Mouse (Mus musculus): ENCODE results near the gene Gm21775. TPM values are rescaled to one million over a fixed set of nuclear protein-coding genes. Genes with fewer than 3 reads are reported as not detected.
"Not testable (repeated sequence)": the region's sequence is repeated elsewhere in the genome, so short reads cannot be mapped to it uniquely, and the experiment has no call there.

The Gm21775 gene
- not detected in 2 replicates for polyA plus RNA-seq (2012; rRNA removed)

GRCm38 (mm10) chrY:10553153-10553552, at the start of gene Gm21775:
Gm21775 (plus strand) TSS chrY:10553453.
- not testable (repeated sequence) for DNase-seq (ENCODE audit: low read depth)

DNA sequence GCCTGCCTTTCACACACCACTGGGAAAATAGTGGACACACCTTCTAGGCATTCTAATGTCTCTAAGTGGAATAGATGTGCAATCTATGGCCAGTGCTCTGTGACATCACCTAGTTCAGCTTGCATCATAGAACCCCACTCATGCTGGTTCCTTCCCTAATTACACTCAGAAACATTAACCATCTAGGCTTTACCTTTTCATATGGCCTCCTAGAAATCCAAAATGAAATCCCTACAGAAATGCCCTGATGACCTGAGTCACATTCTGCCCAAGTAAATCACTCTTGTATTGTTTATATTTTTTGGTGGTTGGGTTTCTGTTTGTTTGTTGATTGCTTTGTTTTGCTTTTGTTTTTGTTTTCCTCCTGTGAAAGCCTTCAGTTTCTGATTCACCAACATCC, 17.3 kb upstream of the Gm21775 start, which contains the start of gene Gm20737:
Gene Gm20737, minus strand, starts transcription at position 101 of the 400 bp plus-strand sequence.
- not testable (repeated sequence) for DNase-seq (ENCODE audit: low read depth)

Other genes with a start within 250 kb of the Gm21775 start
- gene Gm20834, start 228.9 kb upstream of the Gm21775 start, polyA plus RNA-seq (2012; rRNA removed): not detected in 2 replicates
- gene Gm28510, start 140.7 kb upstream of the Gm21775 start, polyA plus RNA-seq (2012; rRNA removed): not detected in 2 replicates
- gene Gm20737, start 17.4 kb upstream of the Gm21775 start, polyA plus RNA-seq (2012; rRNA removed): not detected in 2 replicates
- not detected in 2 replicates for gene Gm21900, start 62.9 kb downstream of the Gm21775 start, polyA plus RNA-seq (2012; rRNA removed)
- not detected in 2 replicates for gene Gm20777, start 199.0 kb downstream of the Gm21775 start, polyA plus RNA-seq (2012; rRNA removed)